In the genomic region with DNA sequence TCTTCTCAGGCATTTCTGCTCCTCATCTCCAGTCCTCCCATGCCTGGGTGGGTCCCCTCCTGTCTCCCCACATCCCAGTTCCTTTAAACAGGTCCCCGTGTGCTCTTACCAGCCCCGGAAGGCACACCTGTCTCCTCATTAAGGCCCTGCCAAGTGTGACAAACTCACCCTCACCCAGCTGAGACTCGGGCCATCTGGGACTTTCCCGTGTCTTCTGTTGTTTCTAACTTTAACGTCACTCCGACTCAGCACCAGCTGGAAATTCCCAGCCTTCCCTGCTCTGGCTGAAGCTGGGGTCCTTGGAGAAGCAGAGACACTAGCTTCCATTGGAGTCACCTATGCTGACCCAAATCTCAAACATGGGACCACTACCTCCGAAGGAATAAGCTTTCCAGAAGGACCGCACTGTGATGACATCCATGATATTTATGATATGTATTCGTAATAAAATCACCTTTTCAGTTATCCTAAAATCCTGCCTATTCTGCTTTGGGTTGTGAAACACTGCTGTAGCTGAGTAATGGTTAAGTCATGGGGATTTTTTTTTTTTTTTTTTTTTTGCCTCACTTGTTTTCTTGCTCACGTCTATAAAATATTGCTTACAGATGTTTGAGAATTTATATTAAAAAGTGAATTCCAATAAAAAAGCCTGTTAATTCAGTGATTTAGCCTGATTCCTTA, we compare ENCODE assay signal across 10 mouse cellular contexts.
A peak's percentile ranks its signal among the peaks of the same experiment; 100 is the strongest.
DNase-seq lines count a peak whose midpoint lies in the region; ATAC-seq and TF ChIP-seq lines count a peak whose summit lies in the region.
"Had no signal": no experiment of that assay in that cellular context is flagged by ENCODE, and none has a peak within 500 bp of the region (broad histone marks: within the 10 kb centered on the region; RNA-seq: fewer than 3 reads in every experiment).

No protein-coding gene starts in this region.

- peak; percentile 53 for DNase-seq in forebrain, embryonic 14.5 days (ENCODE audit: low spot score)
- DNase-seq in retina, postnatal 1 day, result peak; percentile 51
- no peak for DNase-seq in retina, embryonic 14.5 days (ENCODE audit: low spot score)
- no peak for DNase-seq in midbrain, postnatal 0 days (ENCODE audit: low spot score)
- DNase-seq in cerebellum, adult 2 months, result no peak
- DNase-seq: spleen, adult 18-20 months had no signal

- no peak overlapping the region for H3K27ac ChIP-seq in forebrain, embryonic 14.5 days (ENCODE audit: low read depth, low read length)
- no peak overlapping the region for H3K27ac ChIP-seq in forebrain, embryonic 12.5 days
- peak overlapping the region; percentile 30; the same call in 1 of the 2 replicates for H3K27ac ChIP-seq in heart, embryonic 15.5 days
- peak overlapping the region; percentile 99 for H3K27ac ChIP-seq in stomach, embryonic 16.5 days (ENCODE audit: low read length)
- H3K27ac ChIP-seq in midbrain, postnatal 0 days (ENCODE audit: low read depth, low read length), result no peak overlapping the region
- H3K27ac ChIP-seq in cerebellum, adult 2 months (ENCODE audit: insufficient read depth, low read length), result no peak overlapping the region
- H3K27ac ChIP-seq: forebrain, embryonic 13.5 days had no signal

- ATAC-seq in forebrain, embryonic 14.5 days, result peak; percentile 47; the same call in 1 of the 2 replicates
- ATAC-seq in forebrain, embryonic 12.5 days (ENCODE audit: low FRiP score), result no peak
- no peak for ATAC-seq in heart, embryonic 15.5 days (replicated peaks; ENCODE audit: insufficient number of reproducible peaks, insufficient read depth, low FRiP score, low read depth)
- no peak for ATAC-seq in stomach, embryonic 16.5 days (ENCODE audit: insufficient read depth, low FRiP score)
- no peak for ATAC-seq in midbrain, postnatal 0 days (ENCODE audit: low FRiP score)
- ATAC-seq: forebrain, embryonic 13.5 days had no signal

- no peaks in the 10 kb centered on the region for H3K9me3 ChIP-seq in forebrain, embryonic 14.5 days (replicated peaks; ENCODE audit: control insufficient read depth, low read length)
- no peaks in the 10 kb centered on the region for H3K9me3 ChIP-seq in forebrain, embryonic 12.5 days
- H3K9me3 ChIP-seq in heart, embryonic 15.5 days (replicated peaks), result no peaks in the 10 kb centered on the region
- no peaks in the 10 kb centered on the region for H3K9me3 ChIP-seq in stomach, embryonic 16.5 days (replicated peaks; ENCODE audit: control insufficient read depth, low read length)
- no peaks in the 10 kb centered on the region for H3K9me3 ChIP-seq in midbrain, postnatal 0 days (ENCODE audit: low read length)
- H3K9me3 ChIP-seq: forebrain, embryonic 13.5 days had no signal

- H3K4me2 ChIP-seq in forebrain, embryonic 14.5 days (ENCODE audit: low read length), result no peak overlapping the region
- H3K4me2 ChIP-seq in forebrain, embryonic 12.5 days, result no peak overlapping the region
- no peak overlapping the region for H3K4me2 ChIP-seq in heart, embryonic 15.5 days
- peak overlapping the region; percentile 29; the same call in 1 of the 2 replicates for H3K4me2 ChIP-seq in stomach, embryonic 16.5 days (ENCODE audit: low read depth, low read length)
- H3K4me2 ChIP-seq in midbrain, postnatal 0 days (ENCODE audit: low read depth, low read length, poor library complexity, severe bottlenecking), result no peak overlapping the region
- H3K4me2 ChIP-seq: forebrain, embryonic 13.5 days had no signal

- WGBS in forebrain, embryonic 14.5 days, result 58% methylated on average over 10 of the region's 10 CpGs
- WGBS in forebrain, embryonic 12.5 days, result 72% methylated on average over 10 of the region's 10 CpGs
- WGBS in heart, embryonic 15.5 days, result 40% methylated on average over 10 of the region's 10 CpGs
- 17% methylated on average over 10 of the region's 10 CpGs for WGBS in stomach, embryonic 16.5 days
- WGBS in midbrain, postnatal 0 days, result 66% methylated on average over 10 of the region's 10 CpGs
- WGBS in cerebellum, adult 2 months, result 45% methylated on average over 10 of the region's 10 CpGs

- no peaks in the 10 kb centered on the region for H3K36me3 ChIP-seq in forebrain, embryonic 14.5 days (ENCODE audit: control insufficient read depth, insufficient read depth, low read length)
- no peaks in the 10 kb centered on the region for H3K36me3 ChIP-seq in forebrain, embryonic 12.5 days (replicated peaks)
- no peaks in the 10 kb centered on the region for H3K36me3 ChIP-seq in heart, embryonic 15.5 days
- H3K36me3 ChIP-seq in stomach, embryonic 16.5 days (ENCODE audit: control insufficient read depth, insufficient read depth, low read length), result no peaks in the 10 kb centered on the region
- no peaks in the 10 kb centered on the region for H3K36me3 ChIP-seq in midbrain, postnatal 0 days (ENCODE audit: insufficient read depth, low read length)

- no peaks in the 10 kb centered on the region for H3K27me3 ChIP-seq in forebrain, embryonic 14.5 days (replicated peaks; ENCODE audit: control insufficient read depth, insufficient read depth, low read length)
- no peaks in the 10 kb centered on the region for H3K27me3 ChIP-seq in forebrain, embryonic 12.5 days
- H3K27me3 ChIP-seq in heart, embryonic 15.5 days, result no peaks in the 10 kb centered on the region
- H3K27me3 ChIP-seq in stomach, embryonic 16.5 days (ENCODE audit: control insufficient read depth, insufficient read depth, low read length), result no peaks in the 10 kb centered on the region
- no peaks in the 10 kb centered on the region for H3K27me3 ChIP-seq in midbrain, postnatal 0 days (ENCODE audit: insufficient read depth, low read length)
- H3K27me3 ChIP-seq in cerebellum, adult 2 months (ENCODE audit: control insufficient read depth, insufficient read depth, low read length), result no peaks in the 10 kb centered on the region
- H3K27me3 ChIP-seq: forebrain, embryonic 13.5 days had no signal

- no peak overlapping the region for H3K4me3 ChIP-seq in forebrain, embryonic 14.5 days (ENCODE audit: low read depth, low read length)
- no peak overlapping the region for H3K4me3 ChIP-seq in forebrain, embryonic 12.5 days (replicated peaks)
- H3K4me3 ChIP-seq in heart, embryonic 15.5 days, result no peak overlapping the region
- H3K4me3 ChIP-seq in stomach, embryonic 16.5 days (replicated peaks; ENCODE audit: low read length), result no peak overlapping the region
- H3K4me3 ChIP-seq in midbrain, postnatal 0 days (ENCODE audit: low read depth, low read length), result no peak overlapping the region
- H3K4me3 ChIP-seq in cerebellum, adult 2 months (replicated peaks; ENCODE audit: insufficient read depth, low read depth, low read length), result no peak overlapping the region
- H3K4me3 ChIP-seq: forebrain, embryonic 13.5 days had no signal

- no peak for TF ChIP-seq POLR2A in cerebellum, adult 2 months (IDR thresholded peaks at IDR 0.05; ENCODE audit: borderline replicate concordance, insufficient read depth, low read length)

- TF ChIP-seq CTCF in midbrain, postnatal 0 days (IDR thresholded peaks at IDR 0.05), result no peak
- no peak for TF ChIP-seq CTCF in cerebellum, adult 2 months (IDR thresholded peaks at IDR 0.05; ENCODE audit: borderline replicate concordance, insufficient read depth, low read depth, low read length)

- no peak overlapping the region for H3K9ac ChIP-seq in forebrain, embryonic 14.5 days (ENCODE audit: low read length)
- H3K9ac ChIP-seq in forebrain, embryonic 12.5 days, result no peak overlapping the region
- no peak overlapping the region for H3K9ac ChIP-seq in heart, embryonic 15.5 days
- peak overlapping the region; percentile 46; the same call in 1 of the 2 replicates for H3K9ac ChIP-seq in stomach, embryonic 16.5 days (ENCODE audit: low read length)
- no peak overlapping the region for H3K9ac ChIP-seq in midbrain, postnatal 0 days (replicated peaks; ENCODE audit: low read length, poor library complexity, severe bottlenecking)
- H3K9ac ChIP-seq: forebrain, embryonic 13.5 days had no signal

- H3K4me1 ChIP-seq in forebrain, embryonic 14.5 days (ENCODE audit: control insufficient read depth, insufficient read depth, low read length), result peaks cover 9% of the 10 kb centered on the region; the same call in 1 of the 2 replicates
- H3K4me1 ChIP-seq in forebrain, embryonic 12.5 days, result peaks cover 39% of the 10 kb centered on the region
- peaks cover 49% of the 10 kb centered on the region for H3K4me1 ChIP-seq in heart, embryonic 15.5 days (replicated peaks)
- peaks cover 84% of the 10 kb centered on the region for H3K4me1 ChIP-seq in stomach, embryonic 16.5 days (ENCODE audit: control insufficient read depth, insufficient read depth, low read length)
- H3K4me1 ChIP-seq in midbrain, postnatal 0 days (ENCODE audit: insufficient read depth, low read length), result 0 out of 2 replicates have a peak, but pooled peaks cover 4% of the 10 kb centered on the region
- peaks cover 6% of the 10 kb centered on the region; the same call in 1 of the 2 replicates for H3K4me1 ChIP-seq in cerebellum, adult 2 months (ENCODE audit: control insufficient read depth, insufficient read depth, low read length)

Comparison
In these comparisons a context has a peak if more than half of its experiments do, and no peak if none do; other contexts are left out.
1. DNase-seq: peak in forebrain, embryonic 14.5 days (single experiment) and retina, postnatal 1 day (single experiment); none in retina, embryonic 14.5 days (single experiment), midbrain, postnatal 0 days (single experiment) and cerebellum, adult 2 months (0 of 2).
2. H3K27ac ChIP-seq: peak in heart, embryonic 15.5 days (single experiment) and stomach, embryonic 16.5 days (single experiment); none in forebrain, embryonic 14.5 days (single experiment), forebrain, embryonic 12.5 days (single experiment), midbrain, postnatal 0 days (single experiment) and cerebellum, adult 2 months (single experiment).